Mouse (Mus musculus): ENCODE data around the gene Thoc7.

DNA sequence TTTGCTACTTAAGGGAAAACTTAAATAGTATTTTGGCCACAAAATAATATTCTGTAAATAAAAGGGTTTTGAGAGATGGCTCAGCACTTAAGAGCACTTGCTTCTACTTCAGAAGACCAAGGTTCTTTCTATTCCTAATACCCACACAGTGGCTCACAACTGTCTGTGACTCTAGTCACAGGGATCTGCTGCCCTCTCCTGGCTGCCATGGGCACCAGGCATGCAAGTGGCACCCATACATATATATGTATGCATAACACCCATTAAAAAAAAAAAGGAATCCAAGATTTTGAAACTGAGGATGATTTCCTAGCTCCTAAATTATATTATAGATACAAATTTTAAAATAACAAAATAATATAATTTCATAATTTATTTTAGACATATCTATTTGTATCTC, 11.3 kb downstream of the Thoc7 start:
- TF ChIP-seq POLR2A (IDR thresholded peaks at IDR 0.05; ENCODE audit: low read depth, low read length) (no peak), CTCF (IDR thresholded peaks at IDR 0.05; ENCODE audit: extremely low read depth, insufficient read length, insufficient replicate concordance, low read depth, low read length) (peak; percentile 72; the same call in 1 of the 2 replicates)
